Mouse (Mus musculus) ES-E14 (cell line): ENCODE data around the gene Stag2. TPM values are rescaled to one million over a fixed set of nuclear protein-coding genes. Genes with fewer than 3 reads are reported as not detected.

Experiments
- DNase-seq: peaks from one replicate; pipeline ENCODE4 v3.0.0-alpha.2; 2013; ENCODE audit warnings: low read depth, low spot score
- H3K27ac ChIP-seq: 2 replicates; pipeline ENCODE4 v1.5.1; 2012; ENCODE audit warnings: low read depth, mild to moderate bottlenecking, low read length, moderate library complexity, mixed read lengths; ENCODE audit not compliant: poor library complexity, insufficient read depth, severe bottlenecking
- H3K36me3 ChIP-seq: 2 replicates; pipeline ENCODE4 v1.6.1; 2012; ENCODE audit warnings: mild to moderate bottlenecking, low read length, moderate library complexity, mixed read lengths; ENCODE audit not compliant: control insufficient read depth, poor library complexity, insufficient read depth, severe bottlenecking
- H3K4me1 ChIP-seq, 2 experiments: fragments of 150-350 bp in 1 of 2; sonication (generic) in 1 of 2; 2 replicates each; pipeline ENCODE4 v1.6.1; 2012; ENCODE audit warnings: low read length in 2 of 2, mild to moderate bottlenecking in 1 of 2, mixed read lengths in 1 of 2; ENCODE audit not compliant: control insufficient read depth in 2 of 2, insufficient read depth in 2 of 2, poor library complexity in 1 of 2
- H3K4me3 ChIP-seq, 2 experiments: fragments of 150-350 bp in 1 of 2; sonication (generic) in 1 of 2; 2 replicates each; pipeline ENCODE4 v1.5.1; 2012; ENCODE audit warnings: low read length in 2 of 2, low read depth in 1 of 2, mild to moderate bottlenecking in 1 of 2, mixed read lengths in 1 of 2; ENCODE audit not compliant: insufficient read depth in 1 of 2, poor library complexity in 1 of 2, severe bottlenecking in 1 of 2
- H3K9ac ChIP-seq: 2 replicates; pipeline ENCODE4 v1.6.1; 2012; ENCODE audit warnings: low read depth, mild to moderate bottlenecking, low read length, mixed read lengths; ENCODE audit not compliant: poor library complexity, insufficient read depth, severe bottlenecking
- H3K9me3 ChIP-seq: fragments of 150-350 bp; sonication (generic); 2 replicates; pipeline ENCODE4 v1.6.1; 2012; ENCODE audit warnings: low read depth, mild to moderate bottlenecking, low read length; ENCODE audit not compliant: control insufficient read depth, insufficient read depth
- CHD2 ChIP-seq: IDR thresholded peaks from 2 replicates; pipeline ENCODE4 v1.6.1; 2014; ENCODE audit warnings: mild to moderate bottlenecking, low read depth, low read length, inconsistent platforms
- HCFC1 ChIP-seq: IDR thresholded peaks from 2 replicates; pipeline ENCODE4 v1.6.1; 2012; ENCODE audit warnings: low read length, inconsistent platforms, borderline replicate concordance; ENCODE audit not compliant: insufficient read depth
- MAFK ChIP-seq: IDR thresholded peaks from 2 replicates; pipeline ENCODE4 v1.6.1; 2014; ENCODE audit warnings: mild to moderate bottlenecking, low read depth, low read length, inconsistent platforms; ENCODE audit not compliant: insufficient read depth
- ZC3H11A ChIP-seq: IDR thresholded peaks from 2 replicates; pipeline ENCODE4 v1.6.1; 2012; ENCODE audit warnings: low read depth, mild to moderate bottlenecking, inconsistent platforms, low read length, borderline replicate concordance
- ZNF384 ChIP-seq: IDR thresholded peaks from 2 replicates; pipeline ENCODE4 v1.6.1; 2012; ENCODE audit warnings: low read depth, low read length, inconsistent platforms
- in situ Hi-C, 2 experiments: fragments of 600-800 bp; cut with MboI; formaldehyde crosslinking; loops; one replicate each; pipeline ENCODE4 v1.15.1; 2025; ENCODE audit warnings: low sequenced_read_pairs in 2 of 2, inconsistent platforms in 1 of 2; ENCODE audit not compliant: unreplicated experiment in 2 of 2
- total RNA-seq: library from RNA; depleted of rRNA; stranded (reverse); fragments of 300-350 nt; gene quantifications from 2 replicates; pipeline ENCODE4 v1.2.3, GENCODE M21; 2012

Stag2 gene
- total RNA-seq, 1 experiment, result 35.8 TPM

GRCm38 (mm10) chrX:42188825-42189426 lies 39.8 kb downstream of the Stag2 start:
- in situ Hi-C loops, result no loop called here

GRCm38 (mm10) chrX:42194608-42195007 lies 45.5 kb downstream of the Stag2 start:
- DNase-seq, result no peak
- Histone ChIP-seq H3K27ac (no peak overlapping the region), H3K36me3 (no peaks in the 10 kb centered on the region), H3K9me3 (no peaks in the 10 kb centered on the region), H3K9ac (no peak overlapping the region), H3K4me3 (no peak overlapping the region), H3K4me1 (no peaks in the 10 kb centered on the region)
- TF ChIP-seq ZC3H11A (no peak), HCFC1 (no peak), CHD2 (no peak), ZNF384 (no peak), MAFK (no peak)
- in situ Hi-C loops, result no loop called here

More at GRCm38 (mm10) chrX:42188825-42189426, 39.8 kb downstream of the Stag2 start:
- no peak for DNase-seq
- Histone ChIP-seq H3K9ac (no peak overlapping the region), H3K4me3 (no peak overlapping the region), H3K9me3 (no peaks in the 10 kb centered on the region), H3K36me3 (no peaks in the 10 kb centered on the region), H3K4me1 (no peaks in the 10 kb centered on the region), H3K27ac (no peak overlapping the region)
- TF ChIP-seq MAFK (no peak), ZC3H11A (no peak), ZNF384 (no peak), CHD2 (no peak), HCFC1 (no peak)

GRCm38 (mm10) chrX:42202482-42202881 lies 53.4 kb downstream of the Stag2 start:
- in situ Hi-C loops, result no loop called here
- no peak overlapping the region for H3K27ac ChIP-seq
- H3K9me3 ChIP-seq, result no peaks in the 10 kb centered on the region
- no peak overlapping the region for H3K4me3 ChIP-seq
- no peak for DNase-seq
- no peak overlapping the region for H3K9ac ChIP-seq
- TF ChIP-seq CHD2 (no peak), MAFK (no peak), ZNF384 (no peak), ZC3H11A (no peak), HCFC1 (no peak)
- H3K36me3 ChIP-seq, result no peaks in the 10 kb centered on the region
- H3K4me1 ChIP-seq, result no peaks in the 10 kb centered on the region

GRCm38 (mm10) chrX:42215742-42216141 lies 66.6 kb downstream of the Stag2 start:
- no peaks in the 10 kb centered on the region for H3K9me3 ChIP-seq
- no peaks in the 10 kb centered on the region for H3K36me3 ChIP-seq
- DNase-seq, result no peak
- no peaks in the 10 kb centered on the region for H3K4me1 ChIP-seq
- in situ Hi-C loops, result no loop called here
- no peak overlapping the region for H3K27ac ChIP-seq
- TF ChIP-seq MAFK, result no peak
- TF ChIP-seq ZNF384, result no peak
- no peak for TF ChIP-seq CHD2
- TF ChIP-seq ZC3H11A, result no peak
- no peak for TF ChIP-seq HCFC1
- H3K4me3 ChIP-seq, result no peak overlapping the region
- no peak overlapping the region for H3K9ac ChIP-seq

GRCm38 (mm10) chrX:42250342-42250741 lies 101.2 kb downstream of the Stag2 start:
- no peak overlapping the region for H3K4me3 ChIP-seq
- H3K9me3 ChIP-seq, result no peaks in the 10 kb centered on the region
- no peak overlapping the region for H3K9ac ChIP-seq
- H3K4me1 ChIP-seq, result no peaks in the 10 kb centered on the region
- no peaks in the 10 kb centered on the region for H3K36me3 ChIP-seq
- TF ChIP-seq HCFC1, result no peak
- DNase-seq, result no peak
- in situ Hi-C loops, result no loop called here
- H3K27ac ChIP-seq, result no peak overlapping the region
